Mouse (Mus musculus) thymus, adult 2 months (tissue): Measurements from ENCODE around the gene 1700001O22Rik. TPM values are rescaled to one million over a fixed set of nuclear protein-coding genes. Genes with fewer than 3 reads are reported as not detected.

ENCODE experiments used
- DNase-seq: peaks from one replicate; pipeline ENCODE4 v3.0.0; 2021
- H3K27ac ChIP-seq: fragments of 200-500 bp; 2 replicates; pipeline ENCODE4 v1.5.1; 2012; ENCODE audit warnings: low read length, control low read depth; ENCODE audit not compliant: control insufficient read depth, insufficient read depth
- H3K27me3 ChIP-seq: fragments of 200-500 bp; 2 replicates; pipeline ENCODE4 v1.6.1; 2012; ENCODE audit warnings: mild to moderate bottlenecking, low read length, moderate library complexity, mixed read lengths; ENCODE audit not compliant: control insufficient read depth, insufficient read depth
- H3K36me3 ChIP-seq: fragments of 200-500 bp; 2 replicates; pipeline ENCODE4 v1.6.1; 2012; ENCODE audit warnings: mild to moderate bottlenecking, low read length, moderate library complexity; ENCODE audit not compliant: control insufficient read depth, insufficient read depth
- H3K4me1 ChIP-seq: fragments of 200-500 bp; replicated peaks from 2 replicates; pipeline ENCODE4 v1.6.1; 2012; ENCODE audit warnings: low read length; ENCODE audit not compliant: control insufficient read depth, insufficient read depth
- H3K4me3 ChIP-seq: fragments of 200-500 bp; 2 replicates; pipeline ENCODE4 v1.5.1; 2012; ENCODE audit warnings: mild to moderate bottlenecking, low read length, control low read depth, moderate library complexity; ENCODE audit not compliant: control insufficient read depth, insufficient read depth
- CTCF ChIP-seq: fragments of 200-500 bp; IDR thresholded peaks from 2 replicates; pipeline ENCODE4 v1.5.1; 2012; ENCODE audit warnings: mild to moderate bottlenecking, control low read depth, low read length, moderate library complexity, borderline replicate concordance; ENCODE audit not compliant: control insufficient read depth, poor library complexity, insufficient read depth; ENCODE audit errors: extremely low read depth
- POLR2A ChIP-seq: fragments of 200-500 bp; IDR thresholded peaks from 2 replicates; pipeline ENCODE4 v1.6.1; 2012; ENCODE audit warnings: mild to moderate bottlenecking, low read length, control low read depth, moderate library complexity; ENCODE audit not compliant: control insufficient read depth, poor library complexity, insufficient read depth; ENCODE audit errors: extremely low read depth
- WGBS: fragments of 180-500 bp; shearing (Covaris S2); methylation state at CpG from one replicate; pipeline ENCODE4 v1.1.7; 2018; 5-methylcytosine and 5-hydroxymethylcytosine counted together
- polyA plus RNA-seq: library from polyadenylated mRNA; depleted of rRNA; stranded (reverse); fragments of >200 nt; gene quantifications from 2 replicates; pipeline ENCODE4 v1.2.3, GENCODE M21; 2012

Gene 1700001O22Rik
- polyA plus RNA-seq, 1 experiment: 4.0 TPM

DNA sequence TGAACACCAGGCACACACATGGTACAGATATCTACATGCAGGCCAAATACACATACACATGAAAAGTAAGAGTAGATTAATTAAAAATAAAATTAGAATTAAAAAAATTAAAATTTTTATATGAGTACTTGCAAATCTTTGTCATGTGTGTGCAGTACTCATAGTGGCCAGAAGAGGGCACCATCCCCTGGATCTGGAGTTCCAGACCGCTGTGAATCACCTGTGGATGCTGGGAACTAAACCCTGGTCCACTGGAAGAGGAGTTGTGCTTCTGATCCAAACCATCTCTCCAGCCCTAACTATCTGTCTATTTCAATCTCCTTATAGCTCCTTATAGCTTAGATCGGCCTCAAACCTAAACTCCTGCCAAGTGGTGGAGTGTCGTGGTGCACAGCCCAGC lies 17.6 kb upstream of the 1700001O22Rik start:
- Histone ChIP-seq H3K4me1 (no peaks in the 10 kb centered on the region), H3K36me3 (peaks cover 22% of the 10 kb centered on the region), H3K27me3 (no peaks in the 10 kb centered on the region), H3K4me3 (no peak overlapping the region), H3K27ac (no peak overlapping the region)
- DNase-seq: no peak
- TF ChIP-seq POLR2A (no peak), CTCF (peak; percentile 23; the same call in 1 of the 2 replicates)
- over 99% methylated on average over 3 of the region's 3 CpGs for WGBS

- Histone ChIP-seq H3K4me1 (no peaks in the 10 kb centered on the region), H3K27me3 (no peaks in the 10 kb centered on the region), H3K4me3 (no peak overlapping the region), H3K36me3 (peaks cover 22% of the 10 kb centered on the region), H3K27ac (no peak overlapping the region)
- no peak for TF ChIP-seq POLR2A
- no peak for TF ChIP-seq CTCF
- no peak for DNase-seq
- WGBS: 98% methylated on average over 5 of the region's 5 CpGs
Measured at GRCm38 (mm10) chr2:30819873-30820272, 16.4 kb upstream of the 1700001O22Rik start.

DNA sequence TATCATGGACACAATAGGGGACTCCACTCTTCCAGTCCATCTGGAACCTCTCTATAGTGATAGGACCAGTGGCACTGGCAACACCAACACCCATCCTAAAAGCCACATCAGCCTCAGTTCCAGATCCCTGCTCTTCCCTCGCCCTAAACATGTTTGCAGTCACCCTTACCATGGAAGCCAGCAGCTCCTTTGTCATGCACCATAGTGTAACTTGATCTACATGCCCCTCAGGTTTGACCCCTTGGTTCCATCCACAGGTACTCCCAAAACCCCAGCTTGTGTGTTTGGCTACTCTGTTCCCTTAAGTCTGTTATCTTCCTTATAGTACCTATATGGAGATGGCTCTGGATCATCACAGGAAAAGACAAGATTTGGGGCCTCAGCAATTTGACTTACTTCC lies 12.9 kb upstream of the 1700001O22Rik start:
- DNase-seq: no peak
- no peak overlapping the region for H3K27ac ChIP-seq
- no peaks in the 10 kb centered on the region for H3K36me3 ChIP-seq
- TF ChIP-seq POLR2A (no peak), CTCF (no peak)
- H3K4me3 ChIP-seq: no peak overlapping the region
- H3K27me3 ChIP-seq: no peaks in the 10 kb centered on the region
- no peaks in the 10 kb centered on the region for H3K4me1 ChIP-seq
- 100% methylated on average over 1 of the region's 1 CpGs for WGBS

GRCm38 (mm10) chr2:30810573-30810972 lies 7.1 kb upstream of the 1700001O22Rik start:
- Histone ChIP-seq H3K4me3 (no peak overlapping the region), H3K36me3 (no peaks in the 10 kb centered on the region), H3K4me1 (peaks cover 15% of the 10 kb centered on the region), H3K27ac (no peak overlapping the region), H3K27me3 (no peaks in the 10 kb centered on the region)
- 98% methylated on average over 7 of the region's 7 CpGs for whole genome bisulfite sequencing
- no peak for TF ChIP-seq CTCF
- no peak for TF ChIP-seq POLR2A
- DNase-seq: no peak

GRCm38 (mm10) chr2:30809503-30809902 lies 6.0 kb upstream of the 1700001O22Rik start:
- no peak for DNase-seq
- WGBS: 90% methylated on average over 5 of the region's 5 CpGs
- Histone ChIP-seq H3K27me3 (no peaks in the 10 kb centered on the region), H3K27ac (no peak overlapping the region), H3K36me3 (no peaks in the 10 kb centered on the region), H3K4me1 (peaks cover 15% of the 10 kb centered on the region), H3K4me3 (no peak overlapping the region)
- TF ChIP-seq POLR2A (no peak), CTCF (no peak)

- H3K27me3 ChIP-seq: no peaks in the 10 kb centered on the region
- TF ChIP-seq POLR2A (no peak), CTCF (no peak)
- no peak for DNase-seq
- H3K36me3 ChIP-seq: no peaks in the 10 kb centered on the region
- no peak overlapping the region for H3K27ac ChIP-seq
- H3K4me3 ChIP-seq: peak overlapping the region; percentile 67
- 3% methylated on average over 10 of the region's 10 CpGs for WGBS
- H3K4me1 ChIP-seq: peaks cover 15% of the 10 kb centered on the region
Measured at GRCm38 (mm10) chr2:30808296-30808655, 4.8 kb upstream of the 1700001O22Rik start.

DNA sequence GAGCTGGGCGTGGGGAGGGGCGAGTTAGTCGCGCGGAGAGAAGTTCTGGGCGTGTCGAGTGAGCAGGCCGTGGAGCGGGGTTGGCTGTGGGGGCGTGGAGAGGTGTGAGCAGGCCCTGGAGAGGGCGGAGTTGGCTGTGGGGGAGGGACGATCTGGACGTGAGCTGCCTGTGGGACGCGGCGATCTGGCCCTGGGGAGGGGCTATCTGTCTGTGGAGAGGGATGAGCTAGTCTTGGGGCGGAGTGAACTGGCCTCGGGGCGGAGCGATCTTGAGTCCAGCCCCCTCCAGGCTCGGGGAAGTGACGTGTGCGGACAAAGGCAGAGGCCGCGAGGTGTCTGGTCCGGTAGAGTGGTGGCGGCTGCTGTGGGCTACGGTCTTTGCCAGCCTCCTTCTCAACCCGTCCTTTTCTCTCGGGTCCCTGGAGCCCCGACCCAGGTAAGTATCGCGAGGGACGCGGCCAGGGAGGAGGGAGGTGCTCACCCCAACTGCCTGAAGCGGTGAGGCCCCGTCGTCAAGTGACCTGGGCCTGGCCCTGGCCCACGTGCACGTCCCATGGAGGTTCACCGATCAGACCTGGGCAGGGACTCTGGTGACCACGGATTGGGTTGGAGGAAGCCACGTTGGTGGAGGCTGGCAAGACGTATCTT lies 4.3 kb upstream of the 1700001O22Rik start, which contains the start of gene Ntmt1:
Ntmt1 (plus strand) TSS at position 179 of the 648 bp plus-strand sequence.
- Histone ChIP-seq H3K4me1 (peaks cover 15% of the 10 kb centered on the region), H3K27ac (no peak within 1 kb of the TSS), H3K27me3 (no peaks in the 10 kb centered on the region), H3K36me3 (no peaks in the 10 kb centered on the region), H3K4me3 (peak within 1 kb of the TSS; percentile 67)
- peak; percentile 46; the same call in 1 of the 2 replicates for TF ChIP-seq CTCF
- TF ChIP-seq POLR2A: peak; percentile 63; the same call in 1 of the 2 replicates
- peak; percentile 99 for DNase-seq
- WGBS: under 1% methylated on average over 44 of the region's 44 CpGs
